Mouse (Mus musculus) MEL (cell line): ENCODE results near the gene Mcts1. TPM values are rescaled to one million over a fixed set of nuclear protein-coding genes. Genes with fewer than 3 reads are reported as not detected.
A peak's percentile ranks its signal among the peaks of the same experiment; 100 is the strongest.

Experiments used
- DNase-seq: peaks from one replicate; pipeline ENCODE4 v3.0.0; 2011; ENCODE audit warnings: low read depth, low spot score
- H3K27ac ChIP-seq: 2 replicates; pipeline ENCODE4 v1.5.1; 2012; ENCODE audit warnings: low read depth, mild to moderate bottlenecking, control low read depth, low read length, moderate library complexity; ENCODE audit not compliant: control insufficient read depth
- H3K27me3 ChIP-seq, 2 experiments: fragments of 150-350 bp in 1 of 2; sonication (generic) in 1 of 2; 2 replicates each; pipeline ENCODE4 v1.6.1; 2012; ENCODE audit warnings: low read length in 2 of 2, mild to moderate bottlenecking in 2 of 2, improper control_type of control experiment in 1 of 2, moderate library complexity in 1 of 2; ENCODE audit not compliant: insufficient read depth in 2 of 2, control insufficient read depth in 1 of 2
- H3K36me3 ChIP-seq, 2 experiments: 2 replicates each; pipeline ENCODE4 v1.6.1; 2012 to 2014; ENCODE audit warnings: low read length in 2 of 2, improper control_type of control experiment in 1 of 2, inconsistent platforms in 1 of 2, mild to moderate bottlenecking in 1 of 2; ENCODE audit not compliant: insufficient read depth in 2 of 2, control insufficient read depth in 1 of 2
- H3K4me1 ChIP-seq, 2 experiments: fragments of 150-350 bp in 1 of 2; sonication (generic) in 1 of 2; 2 replicates each; pipeline ENCODE4 v1.6.1; 2012; ENCODE audit warnings: low read length in 2 of 2, improper control_type of control experiment in 1 of 2, mild to moderate bottlenecking in 1 of 2; ENCODE audit not compliant: insufficient read depth in 2 of 2, control insufficient read depth in 1 of 2
- H3K4me3 ChIP-seq, 2 experiments: fragments of 150-350 bp in 1 of 2; sonication (generic) in 1 of 2; 2 replicates each; pipeline ENCODE4 v1.5.1; 2012; ENCODE audit warnings: low read depth in 2 of 2, low read length in 2 of 2, mild to moderate bottlenecking in 2 of 2, moderate library complexity in 2 of 2, control low read depth in 1 of 2, improper control_type of control experiment in 1 of 2; ENCODE audit not compliant: control insufficient read depth in 1 of 2, insufficient read depth in 1 of 2
- H3K79me2 ChIP-seq: 2 replicates; pipeline ENCODE4 v1.6.1; 2012; ENCODE audit warnings: mild to moderate bottlenecking, low read length, moderate library complexity; ENCODE audit not compliant: control insufficient read depth, poor library complexity, insufficient read depth
- H3K9ac ChIP-seq: 2 replicates; pipeline ENCODE4 v1.6.1; 2012; ENCODE audit warnings: low read depth, mild to moderate bottlenecking, control low read depth, low read length, moderate library complexity; ENCODE audit not compliant: control insufficient read depth, poor library complexity, severe bottlenecking
- H3K9me3 ChIP-seq: fragments of 150-350 bp; sonication (generic); replicated peaks from 2 replicates; pipeline ENCODE4 v1.6.1; 2012; ENCODE audit warnings: mild to moderate bottlenecking, low read length, improper control_type of control experiment, moderate library complexity; ENCODE audit not compliant: insufficient read depth
- BHLHE40 ChIP-seq: IDR thresholded peaks from 2 replicates; pipeline ENCODE4 v1.6.1; 2012; ENCODE audit warnings: low read depth, mild to moderate bottlenecking, inconsistent platforms, low read length, improper control_type of control experiment, borderline replicate concordance
- CHD1 ChIP-seq: IDR thresholded peaks from 2 replicates; pipeline ENCODE4 v1.6.1; 2012; ENCODE audit warnings: low read depth, mild to moderate bottlenecking, inconsistent platforms, low read length, improper control_type of control experiment
- ELF1 ChIP-seq: IDR thresholded peaks from 2 replicates; pipeline ENCODE4 v1.6.1; 2014; ENCODE audit warnings: low read depth, mild to moderate bottlenecking, inconsistent platforms, low read length, improper control_type of control experiment, moderate library complexity
- EP300 ChIP-seq, 2 experiments: IDR thresholded peaks; 2 replicates each; pipeline ENCODE4 v1.6.1; 2011; ENCODE audit warnings: improper control_type of control experiment in 2 of 2, low read length in 2 of 2, low read depth in 1 of 2, mild to moderate bottlenecking in 1 of 2
- ETS1 ChIP-seq: IDR thresholded peaks from 2 replicates; pipeline ENCODE4 v1.6.1; 2012; ENCODE audit warnings: low read depth, mild to moderate bottlenecking, inconsistent platforms, low read length, improper control_type of control experiment, moderate library complexity
- GATA1 ChIP-seq: IDR thresholded peaks from 2 replicates; pipeline ENCODE4 v1.6.1; 2011; ENCODE audit warnings: low read depth, low read length, improper control_type of control experiment
- HCFC1 ChIP-seq: IDR thresholded peaks from 2 replicates; pipeline ENCODE4 v1.6.1; 2012; ENCODE audit warnings: low read depth, mild to moderate bottlenecking, inconsistent platforms, low read length, improper control_type of control experiment, moderate library complexity
- KAT2A ChIP-seq: conservative IDR thresholded peaks from 2 replicates; pipeline ENCODE4 v1.6.1; 2012; ENCODE audit warnings: low read depth, low read length, improper control_type of control experiment, inconsistent platforms
- MAX ChIP-seq: IDR thresholded peaks from 2 replicates; pipeline ENCODE4 v1.6.1; 2011; ENCODE audit warnings: low read length, improper control_type of control experiment
- MAZ ChIP-seq: IDR thresholded peaks from 2 replicates; pipeline ENCODE4 v1.6.1; 2012; ENCODE audit warnings: low read depth, mild to moderate bottlenecking, inconsistent platforms, low read length, improper control_type of control experiment
- MXI1 ChIP-seq: IDR thresholded peaks from 2 replicates; pipeline ENCODE4 v1.6.1; 2011; ENCODE audit warnings: mild to moderate bottlenecking, low read depth, low read length, improper control_type of control experiment
- MYB ChIP-seq: IDR thresholded peaks from 2 replicates; pipeline ENCODE4 v1.6.1; 2011; ENCODE audit warnings: mild to moderate bottlenecking, low read depth, low read length, improper control_type of control experiment
- MYC ChIP-seq: IDR thresholded peaks from 2 replicates; pipeline ENCODE4 v1.6.1; 2011; ENCODE audit warnings: low read depth, mild to moderate bottlenecking, low read length, improper control_type of control experiment, moderate library complexity
- NRF1 ChIP-seq: IDR thresholded peaks from 2 replicates; pipeline ENCODE4 v1.6.1; 2014; ENCODE audit warnings: low read depth, mild to moderate bottlenecking, inconsistent platforms, low read length, improper control_type of control experiment, moderate library complexity; ENCODE audit not compliant: poor library complexity, insufficient read depth, severe bottlenecking
- POLR2A ChIP-seq, 2 experiments: IDR thresholded peaks; 2 replicates each; pipeline ENCODE4 v1.6.1; 2011 to 2012; ENCODE audit warnings: low read length in 2 of 2, mild to moderate bottlenecking in 2 of 2, control low read depth in 1 of 2, improper control_type of control experiment in 1 of 2, low read depth in 1 of 2, moderate library complexity in 1 of 2; ENCODE audit not compliant: control insufficient read depth in 1 of 2, insufficient read depth in 1 of 2, poor library complexity in 1 of 2
- POLR2AphosphoS2 ChIP-seq: IDR thresholded peaks from 2 replicates; pipeline ENCODE4 v1.6.1; 2011; ENCODE audit warnings: low read length, improper control_type of control experiment
- SIN3A ChIP-seq: IDR thresholded peaks from 2 replicates; pipeline ENCODE4 v1.6.1; 2012; ENCODE audit warnings: low read length, improper control_type of control experiment, inconsistent platforms
- SMC3 ChIP-seq: IDR thresholded peaks from 2 replicates; pipeline ENCODE4 v1.6.1; 2011; ENCODE audit warnings: low read depth, low read length, improper control_type of control experiment
- TAL1 ChIP-seq: IDR thresholded peaks from 2 replicates; pipeline ENCODE4 v1.6.1; 2012; ENCODE audit warnings: mild to moderate bottlenecking, inconsistent platforms, low read length, moderate library complexity, mixed read lengths
- TBP ChIP-seq: IDR thresholded peaks from 2 replicates; pipeline ENCODE4 v1.8.0; 2011; ENCODE audit warnings: low read depth, low read length, improper control_type of control experiment
- USF1 ChIP-seq: IDR thresholded peaks from 2 replicates; pipeline ENCODE4 v1.6.1; 2014; ENCODE audit warnings: low read depth, mild to moderate bottlenecking, inconsistent platforms, low read length, improper control_type of control experiment, moderate library complexity
- ZKSCAN1 ChIP-seq: IDR thresholded peaks from 2 replicates; pipeline ENCODE4 v1.6.1; 2012; ENCODE audit warnings: low read depth, mild to moderate bottlenecking, inconsistent platforms, low read length, improper control_type of control experiment, moderate library complexity
- ZMIZ1 ChIP-seq: IDR thresholded peaks from 2 replicates; pipeline ENCODE4 v1.6.1; 2012; ENCODE audit warnings: low read depth, mild to moderate bottlenecking, inconsistent platforms, low read length, improper control_type of control experiment, moderate library complexity
- ZNF384 ChIP-seq: IDR thresholded peaks from 2 replicates; pipeline ENCODE4 v1.6.1; 2012; ENCODE audit warnings: low read depth, mild to moderate bottlenecking, inconsistent platforms, low read length, improper control_type of control experiment
- polyA plus RNA-seq, 2 experiments: library from polyadenylated mRNA; stranded (reverse) in 1 of 2; unstranded in 1 of 2; fragments of >175 nt in 1 of 2; fragments of >200 nt in 1 of 2; gene quantifications; 2 replicates each; pipeline versions ENCODE4 v1.2.1 to v1.2.4; 2012; ENCODE audit warnings: low replicate concordance in 2 of 2, low read depth in 1 of 2; ENCODE audit not compliant: insufficient read length in 2 of 2, insufficient read depth in 1 of 2, missing spikeins in 1 of 2
- total RNA-seq: library from RNA; depleted of rRNA; stranded (reverse); fragments of 300-350 nt; gene quantifications from 2 replicates; pipeline ENCODE4 v1.2.3, GENCODE M21; 2012

Gene Mcts1
- total and polyA plus RNA-seq, 3 experiments: 27.3 to 37.0 TPM; not detected in 1

- peak; percentile 73 for DNase-seq
- Histone ChIP-seq H3K9ac (no peak overlapping the region), H3K4me3 (0 out of 4 replicates have a peak overlapping the region, but pooled peaks of 1 of the 2 experiments have one; percentile 6), H3K9me3 (no peaks in the 10 kb centered on the region), H3K4me1 (peaks cover 12 to 28% of the 10 kb centered on the region in 2 experiments), H3K27ac (peak overlapping the region; percentile 41), H3K36me3 (peaks cover 0 to 30% of the 10 kb centered on the region in 2 experiments; a peak in 2 of 4 replicates)
- TF ChIP-seq MAX (no peak), GATA1 (peak; percentile 68), TAL1 (peak; percentile 28; the same call in 1 of the 2 replicates), ZNF384 (no peak), ELF1 (no peak), MXI1 (no peak; the same call in 1 of the 2 replicates), EP300 (IDR thresholded peaks at IDR 0.05; ENCODE audit: low read depth in 1 of 2, low read length in 2 of 2) (peak in 1 of 2 experiments; percentile 66; a peak in 2 of 4 replicates)
- TF ChIP-seq, all 39 proteins: peak for 3
- H3K27me3 ChIP-seq: no peaks in the 10 kb centered on the region
- no peaks in the 10 kb centered on the region for H3K79me2 ChIP-seq
These were observed 7.0 kb upstream of the Mcts1 start for GRCm38 (mm10) chrX:38593180-38593889.

- H3K27ac ChIP-seq: peak overlapping the region; percentile 71
- peaks cover 2 to 6% of the 10 kb centered on the region in 2 experiments for H3K36me3 ChIP-seq
- H3K4me1 ChIP-seq: no peaks in the 10 kb centered on the region
- H3K79me2 ChIP-seq: peaks cover 2% of the 10 kb centered on the region
- no peaks in the 10 kb centered on the region for H3K27me3 ChIP-seq
- DNase-seq: peak; percentile 65
- H3K4me3 ChIP-seq: peak overlapping the region; percentile 77 to 95
- peak overlapping the region; percentile 79 for H3K9ac ChIP-seq
- no peaks in the 10 kb centered on the region for H3K9me3 ChIP-seq
- TF ChIP-seq POLR2AphosphoS2: no peak
- TF ChIP-seq MAZ: no peak
- peak; percentile 50; the same call in 1 of the 2 replicates for TF ChIP-seq MAX
- TF ChIP-seq TBP: no peak
- no peak for TF ChIP-seq ZMIZ1
- peak; percentile 13; the same call in 1 of the 2 replicates for TF ChIP-seq KAT2A
- no peak for TF ChIP-seq TAL1
- TF ChIP-seq MYB: no peak
- TF ChIP-seq SIN3A: peak; percentile 50
- TF ChIP-seq CHD1: no peak
- no peak for TF ChIP-seq ZNF384
- TF ChIP-seq BHLHE40: no peak
- peak; percentile 48; the same call in 1 of the 2 replicates for TF ChIP-seq MXI1
- TF ChIP-seq ZKSCAN1: no peak
- TF ChIP-seq POLR2A (IDR thresholded peaks at IDR 0.05; ENCODE audit: control insufficient read depth in 1 of 2, insufficient read depth in 1 of 2, low read depth in 1 of 2, low read length in 2 of 2, poor library complexity in 1 of 2): no peak
- TF ChIP-seq USF1: no peak
- TF ChIP-seq ETS1: no peak
- TF ChIP-seq ELF1: peak; percentile 65; the same call in 1 of the 2 replicates
- TF ChIP-seq NRF1: no peak
- peak; percentile 59; the same call in 1 of the 2 replicates for TF ChIP-seq MYC
- no peak for TF ChIP-seq SMC3
- 0 out of 2 replicates have a peak, but pooled peaks have one; percentile 59 for TF ChIP-seq HCFC1
These were observed 604 bp downstream of the Mcts1 start for GRCm38 (mm10) chrX:38600995-38601369.
